Mouse (Mus musculus): ENCODE data around the gene Siglecg.
A peak's percentile ranks its signal among the peaks of the same experiment; 100 is the strongest.
"Not testable (repeated sequence)": the region's sequence is repeated elsewhere in the genome, so short reads cannot be mapped to it uniquely, and the experiment has no call there.

Gene Siglecg

DNA sequence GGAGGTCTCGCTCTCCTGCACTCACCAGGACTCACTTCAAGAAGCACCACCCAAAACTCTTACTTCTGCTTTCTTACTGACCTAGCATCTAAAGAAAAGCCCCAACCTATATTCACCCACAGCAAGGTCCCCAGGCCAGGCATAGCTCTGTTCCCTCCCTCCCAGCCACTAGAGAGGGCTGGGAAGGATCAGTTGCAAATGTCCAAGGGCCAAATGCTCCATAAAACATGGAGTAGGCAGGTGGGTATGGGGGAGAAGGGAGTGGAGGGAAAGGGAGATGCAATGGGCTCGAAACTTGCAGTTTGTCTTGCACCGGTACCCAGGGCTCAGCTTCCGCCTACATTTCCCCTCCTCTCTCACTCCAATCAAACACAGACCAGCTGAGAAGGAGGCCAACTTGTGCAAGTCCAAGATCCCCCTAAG lies at the start of gene Siglecg:
Gene Siglecg, plus strand, starts transcription at position 74 of the 423 bp plus-strand sequence.
- no peak for DNase-seq (ENCODE audit: low read depth, low spot score)

GRCm38 (mm10) chr7:43358556-43358955 lies 49.4 kb upstream of the Siglecg start:
- DNase-seq (ENCODE audit: low read depth, low spot score), result no peak

- DNase-seq (ENCODE audit: low read depth, low spot score), result no peak
These were observed 46.6 kb upstream of the Siglecg start for GRCm38 (mm10) chr7:43361442-43361841.

- DNase-seq (ENCODE audit: low read depth, low spot score), result no peak
These were observed 46.0 kb upstream of the Siglecg start for GRCm38 (mm10) chr7:43362021-43362420.

- peak; percentile 57 for DNase-seq (ENCODE audit: low read depth, low spot score)
These were observed 29.8 kb upstream of the Siglecg start for GRCm38 (mm10) chr7:43378226-43378625.

DNA sequence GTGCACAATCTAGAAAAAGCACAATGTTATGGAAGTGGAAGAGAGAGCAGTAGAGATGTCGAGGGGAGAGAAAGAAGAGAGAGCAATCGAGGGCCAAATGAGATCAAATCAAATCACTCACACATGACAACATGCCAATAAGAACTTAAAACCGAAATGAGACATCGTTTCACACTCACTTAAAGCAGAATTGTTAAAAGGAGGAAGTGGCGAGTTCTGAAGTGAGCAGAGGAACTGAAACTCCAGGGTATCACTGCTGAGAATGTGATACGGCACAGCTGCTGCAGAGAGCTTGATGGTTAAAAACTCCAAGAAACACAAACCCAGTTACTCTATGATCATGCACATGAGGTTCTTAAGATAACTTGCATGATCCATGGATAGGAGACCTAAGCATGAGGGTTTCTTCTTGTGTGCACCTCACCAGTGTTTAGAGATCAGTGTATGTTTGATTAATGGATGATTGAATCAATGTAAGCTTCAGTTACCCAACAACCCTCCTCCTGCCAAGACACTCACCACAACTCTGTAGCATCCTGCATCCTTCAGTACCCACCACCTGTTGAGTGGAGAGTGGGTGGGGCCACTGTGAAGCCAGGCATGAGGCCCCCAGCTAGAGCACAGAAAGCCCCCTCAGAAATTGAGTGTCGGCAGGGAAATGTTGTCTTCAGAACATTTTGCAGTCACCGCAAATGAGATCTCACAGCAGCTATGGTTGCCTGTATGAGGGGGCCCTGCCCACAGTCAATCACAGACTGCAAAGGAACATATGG lies 15.5 kb upstream of the Siglecg start:
- DNase-seq (ENCODE audit: low read depth, low spot score), result peak; percentile 10

GRCm38 (mm10) chr7:43399501-43399900 lies 8.5 kb upstream of the Siglecg start:
- no peak for DNase-seq (ENCODE audit: low read depth, low spot score)

DNA sequence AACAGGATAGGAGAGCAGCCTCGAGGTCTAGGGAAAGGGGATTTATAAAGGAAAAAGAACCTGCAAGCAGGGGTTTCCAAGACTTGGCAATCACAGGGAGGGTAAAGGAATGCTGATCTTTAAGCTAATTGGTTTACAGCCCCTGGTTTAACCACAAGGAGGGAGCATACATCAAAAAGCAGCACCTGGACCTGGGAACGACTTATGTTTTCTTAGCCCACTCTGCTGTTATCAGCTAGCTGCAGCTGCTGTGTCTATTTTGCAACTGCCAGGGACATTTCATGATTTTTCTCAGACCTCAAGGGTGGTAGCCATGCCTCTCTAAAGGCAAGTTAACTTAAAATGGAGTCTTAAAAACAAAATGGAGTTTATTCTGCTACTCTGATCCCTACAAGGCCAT lies 5.3 kb upstream of the Siglecg start:
- no peak for DNase-seq (ENCODE audit: low read depth, low spot score)

DNA sequence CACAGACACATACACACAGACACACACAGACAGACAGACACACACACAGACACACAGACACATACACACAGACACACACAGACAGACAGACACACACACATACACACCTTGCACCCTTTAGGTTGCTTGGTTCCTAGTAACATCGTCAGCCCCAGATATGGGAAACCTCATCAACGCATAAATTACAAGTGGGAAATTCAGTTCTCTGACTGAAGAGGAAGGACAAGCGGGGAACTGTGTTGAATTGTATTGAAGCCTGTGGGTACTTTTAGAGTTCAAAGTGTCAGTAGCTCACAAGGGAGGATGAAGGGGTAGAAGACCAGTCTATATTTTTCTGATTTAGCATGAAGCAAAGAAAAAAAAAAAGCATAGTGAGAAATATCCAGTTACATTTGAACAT lies 431 bp upstream of the Siglecg start:
- DNase-seq (ENCODE audit: low read depth, low spot score), result no peak

- DNase-seq (ENCODE audit: low read depth, low spot score), result no peak
These were observed 1.1 kb downstream of the Siglecg start for GRCm38 (mm10) chr7:43409084-43409483.

- DNase-seq (ENCODE audit: low read depth, low spot score), result not testable (repeated sequence)
These were observed 3.7 kb downstream of the Siglecg start for GRCm38 (mm10) chr7:43411724-43412123.

DNA sequence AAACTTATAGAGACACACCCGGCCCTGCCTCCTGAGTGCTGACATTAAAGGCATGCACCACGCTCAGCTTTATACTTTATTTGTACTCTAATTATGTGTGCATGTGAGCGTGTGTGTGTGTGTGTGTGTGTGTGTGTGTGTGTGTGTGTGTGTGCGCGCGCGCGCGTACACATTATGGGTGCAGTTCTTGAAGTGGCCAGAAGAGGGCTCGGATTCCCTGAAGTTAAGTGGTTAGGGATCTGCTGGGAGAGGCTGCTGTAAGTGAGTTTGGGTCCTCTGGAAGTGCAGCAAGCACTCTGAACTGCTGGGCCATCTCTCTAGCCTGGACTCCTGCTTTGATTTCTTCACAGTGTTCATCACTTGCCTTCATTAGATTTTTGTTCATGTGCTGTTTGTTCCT lies 9.3 kb downstream of the Siglecg start:
- no peak for DNase-seq (ENCODE audit: low read depth, low spot score)

GRCm38 (mm10) chr7:43422995-43423617 lies 15.1 kb downstream of the Siglecg start:
- peak; percentile 92 for DNase-seq (ENCODE audit: low read depth, low spot score)

DNA sequence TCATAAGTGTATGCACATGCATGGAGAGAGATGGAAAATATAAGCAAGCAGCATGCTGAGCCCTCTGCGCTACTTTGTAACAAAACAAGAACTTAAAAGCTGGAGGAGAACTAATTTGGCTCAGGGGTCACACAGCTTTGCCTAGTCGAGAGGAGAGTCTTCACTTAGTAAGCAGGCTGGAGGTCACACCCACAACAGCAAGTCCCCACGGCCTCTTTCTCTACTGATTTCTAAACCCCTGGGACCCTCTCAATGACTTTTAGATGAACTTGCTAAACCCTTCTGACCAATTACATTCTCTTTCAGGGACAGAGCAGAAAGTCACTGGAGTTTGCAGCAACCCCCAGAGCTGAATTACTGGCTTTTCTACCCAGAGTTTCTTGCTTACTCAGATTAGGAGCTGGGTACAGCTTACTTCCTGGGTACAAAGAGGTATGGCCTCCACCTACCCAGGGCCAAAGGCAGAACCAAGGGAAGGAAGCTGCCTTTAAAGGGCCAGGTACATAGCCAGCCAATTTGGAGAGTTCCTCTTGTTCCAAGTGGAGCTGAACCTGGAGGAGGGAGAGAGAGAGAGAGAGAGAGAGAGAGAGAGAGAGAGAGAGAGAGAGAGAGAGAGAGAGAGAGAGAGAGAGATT lies 16.1 kb downstream of the Siglecg start:
- DNase-seq (ENCODE audit: low read depth, low spot score), result peak; percentile 30

GRCm38 (mm10) chr7:43427406-43427805 lies 19.4 kb downstream of the Siglecg start, which contains the start of gene Lim2:
Lim2 (plus strand) TSS chr7:43427670.
- no peak for DNase-seq (ENCODE audit: low read depth, low spot score)

GRCm38 (mm10) chr7:43429500-43429899 lies 21.5 kb downstream of the Siglecg start:
- no peak for DNase-seq (ENCODE audit: low read depth, low spot score)

DNA sequence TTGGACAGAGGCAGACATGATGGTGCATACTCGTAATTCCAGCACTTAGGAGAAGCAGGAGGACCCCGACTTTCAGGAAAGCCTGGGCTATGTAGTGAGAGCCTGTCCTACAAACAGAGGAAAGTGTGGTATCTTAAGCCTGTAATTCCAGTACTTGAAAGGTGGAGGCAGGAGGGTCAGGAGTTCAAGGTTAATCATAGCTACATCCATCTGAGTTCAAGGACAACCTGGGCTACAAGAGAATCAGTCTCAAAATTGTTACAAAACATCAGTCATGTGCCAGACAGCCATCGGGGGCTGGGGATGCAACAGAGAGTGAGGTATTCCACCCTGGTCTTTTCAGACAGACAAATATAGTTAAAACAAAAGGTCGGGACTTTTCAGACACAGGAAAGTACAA lies 24.9 kb downstream of the Siglecg start:
- DNase-seq (ENCODE audit: low read depth, low spot score), result no peak

DNA sequence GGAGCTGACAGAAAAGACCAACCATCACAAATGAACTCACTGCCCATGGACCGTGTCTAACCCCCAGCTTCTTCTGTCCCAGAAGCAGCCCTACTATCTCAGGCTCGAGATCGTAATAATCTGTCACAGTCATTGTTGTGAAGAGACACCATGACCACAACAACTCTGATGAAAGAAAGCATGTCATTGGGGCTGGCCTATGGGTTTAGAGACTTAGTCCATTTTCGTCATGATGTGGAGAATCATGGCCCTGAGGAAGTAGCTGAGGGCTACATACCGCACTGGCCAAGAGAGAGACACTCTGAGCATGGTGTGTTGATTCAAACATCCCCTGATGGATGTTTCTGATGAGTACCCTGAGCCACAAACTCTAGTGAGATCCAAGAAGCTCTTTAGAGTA lies 26.7 kb downstream of the Siglecg start:
- DNase-seq (ENCODE audit: low read depth, low spot score), result no peak

DNA sequence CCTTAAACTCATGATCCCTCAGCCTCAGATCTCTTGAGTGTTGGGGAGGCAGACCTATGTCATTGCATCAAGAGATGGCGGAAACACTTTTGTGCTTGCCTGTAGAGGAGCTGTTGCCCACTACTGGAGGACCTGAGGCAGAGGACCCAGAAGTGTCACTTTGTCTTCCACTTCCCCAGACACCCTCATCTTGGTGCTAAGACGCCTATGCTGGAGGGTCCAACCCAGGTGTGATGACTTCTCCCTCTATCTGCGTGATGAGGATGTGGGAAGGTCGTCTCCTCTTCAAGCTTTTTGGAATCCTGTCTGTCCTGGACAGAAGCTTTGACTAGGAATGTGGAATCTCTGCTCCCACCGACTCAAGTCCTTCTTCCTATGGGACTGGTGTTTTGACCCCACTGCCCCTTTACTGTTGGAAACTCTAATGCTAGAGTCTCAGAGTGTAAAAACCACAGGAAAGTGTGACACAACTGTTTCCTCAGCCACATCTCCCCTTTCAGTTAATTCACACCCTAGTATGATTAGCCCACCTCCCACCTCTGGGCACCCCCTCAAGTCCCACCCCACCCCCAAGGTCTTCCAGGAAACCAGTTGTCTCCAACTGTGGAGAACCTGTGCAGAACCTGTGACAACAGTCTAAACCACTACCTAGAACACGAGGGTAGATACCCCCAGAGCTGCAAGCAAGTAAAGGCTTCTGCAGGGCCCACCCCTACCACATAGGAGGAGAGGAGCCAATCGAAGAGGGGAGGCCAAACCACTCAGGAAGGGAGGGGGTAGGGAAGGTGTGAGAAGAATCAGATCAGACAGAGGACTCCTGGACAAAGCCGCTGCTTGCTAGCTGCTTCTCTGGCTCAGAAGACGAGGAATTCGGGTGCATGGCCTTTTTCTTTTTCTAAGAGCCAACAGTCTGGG lies 28.6 kb downstream of the Siglecg start, which contains the start of gene Nkg7:
Gene Nkg7, plus strand, starts transcription at position 733 of the 915 bp plus-strand sequence.
- DNase-seq (ENCODE audit: low read depth, low spot score), result peak; percentile 22

DNA sequence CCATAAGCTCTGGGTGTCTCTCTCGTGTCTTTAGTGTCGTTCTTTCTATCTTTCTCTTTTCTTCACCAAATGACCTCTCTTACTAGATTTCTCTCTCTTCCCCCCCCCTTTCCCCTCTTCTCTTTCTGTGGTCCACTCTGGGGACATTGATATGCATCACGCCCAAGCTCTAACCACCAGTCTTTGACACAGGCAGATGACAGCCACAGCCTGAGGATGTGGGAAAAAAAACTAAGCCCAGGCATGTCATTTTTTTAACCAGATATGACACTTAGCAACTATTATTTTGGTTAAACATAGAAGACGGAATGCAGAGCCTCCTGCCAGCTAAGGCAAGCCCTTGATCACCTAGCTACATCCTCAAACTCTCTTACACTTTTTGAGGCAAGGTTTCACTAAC lies 30.6 kb downstream of the Siglecg start:
- DNase-seq (ENCODE audit: low read depth, low spot score), result peak; percentile 21

GRCm38 (mm10) chr7:43440482-43440881 lies 32.5 kb downstream of the Siglecg start, which contains the start of gene Cldnd2:
Cldnd2 (plus strand) TSS chr7:43440782.
- no peak for DNase-seq (ENCODE audit: low read depth, low spot score)
